Mouse (Mus musculus): ENCODE data around the gene Zdhhc1. TPM values are rescaled to one million over a fixed set of nuclear protein-coding genes. Genes with fewer than 3 reads are reported as not detected.

The Zdhhc1 gene
- polyA plus RNA-seq, 1 experiment from 2014 or later = 18.5 TPM

GRCm38 (mm10) chr8:105483212-105484029, 13.3 kb downstream of the Zdhhc1 start:
- Histone ChIP-seq H3K9me3 (no peaks in the 10 kb centered on the region), H3K27me3 (ENCODE audit: poor library complexity, severe bottlenecking) (no peaks in the 10 kb centered on the region; the same call in 1 of the 2 replicates), H3K4me1 (peaks cover 38% of the 10 kb centered on the region), H3K27ac (peak overlapping the region; percentile 72; the same call in 1 of the 2 replicates), H3K36me3 (replicated peaks) (peaks cover 4% of the 10 kb centered on the region; the same call in 1 of the 2 replicates), H3K4me3 (peak overlapping the region; percentile 13; the same call in 1 of the 2 replicates)
- 29% methylated on average over 14 of the region's 14 CpGs for WGBS
- peak; percentile 53 for DNase-seq (ENCODE audit: extremely low spot score, low spot score)

GRCm38 (mm10) chr8:105482123-105482522, 14.6 kb downstream of the Zdhhc1 start:
- peaks cover 8% of the 10 kb centered on the region; the same call in 1 of the 2 replicates for H3K27me3 ChIP-seq (ENCODE audit: poor library complexity, severe bottlenecking)
- no peak for DNase-seq (ENCODE audit: extremely low spot score, low spot score)
- H3K36me3 ChIP-seq (replicated peaks) = peaks cover 4% of the 10 kb centered on the region; the same call in 1 of the 2 replicates
- H3K4me1 ChIP-seq = peaks cover 39% of the 10 kb centered on the region
- H3K9me3 ChIP-seq = no peaks in the 10 kb centered on the region
- WGBS = 86% methylated on average over 8 of the region's 8 CpGs
- H3K27ac ChIP-seq = 0 out of 2 replicates have a peak overlapping the region, but pooled peaks have one; percentile 4
- no peak overlapping the region for H3K4me3 ChIP-seq

DNA sequence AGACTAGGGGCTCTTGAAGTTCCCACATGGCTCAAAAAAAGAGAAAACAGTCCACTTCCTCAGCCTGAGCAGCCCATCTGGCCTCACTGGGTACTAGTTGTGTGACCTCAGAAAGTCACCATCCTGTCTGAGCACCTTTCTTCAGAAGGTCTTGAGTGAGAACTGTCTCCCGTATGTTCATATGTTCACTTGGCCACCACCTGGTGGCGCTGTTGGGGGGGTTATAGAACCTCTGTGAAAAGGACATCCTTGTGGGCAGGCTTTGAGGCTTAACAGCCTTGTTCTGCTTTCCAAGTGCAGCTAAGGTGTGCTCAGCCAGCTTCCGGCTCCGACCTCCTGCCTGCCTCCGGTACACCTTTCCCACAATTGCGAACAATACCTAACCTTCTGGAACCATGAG, 15.2 kb downstream of the Zdhhc1 start:
- Histone ChIP-seq H3K27ac (0 out of 2 replicates have a peak overlapping the region, but pooled peaks have one; percentile 56), H3K36me3 (replicated peaks) (peaks cover 4% of the 10 kb centered on the region; the same call in 1 of the 2 replicates), H3K4me3 (no peak overlapping the region), H3K27me3 (ENCODE audit: poor library complexity, severe bottlenecking) (peaks cover 15% of the 10 kb centered on the region), H3K9me3 (no peaks in the 10 kb centered on the region), H3K4me1 (peaks cover 45% of the 10 kb centered on the region)
- WGBS = 69% methylated on average over 6 of the region's 6 CpGs
- no peak for DNase-seq (ENCODE audit: extremely low spot score, low spot score)

DNA sequence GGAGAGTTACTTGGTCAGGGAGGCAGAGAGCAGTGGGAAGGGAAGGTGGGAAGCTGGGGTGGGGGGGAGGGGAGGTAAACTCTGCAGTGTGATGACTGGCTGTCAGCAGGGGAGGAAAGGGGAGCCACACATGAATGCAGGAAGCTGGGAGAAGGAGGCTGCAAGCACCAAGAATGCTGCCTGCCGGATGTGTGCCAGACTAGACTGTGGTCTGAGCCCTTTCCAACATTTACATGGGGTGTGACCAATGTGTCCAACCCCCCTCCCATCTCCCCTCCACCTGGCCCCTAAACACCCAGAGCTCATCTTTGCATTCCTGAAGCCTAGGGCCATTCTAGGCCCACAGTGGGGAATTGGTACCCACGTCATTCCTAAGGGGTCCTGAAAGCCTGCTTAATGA, 15.7 kb downstream of the Zdhhc1 start:
- H3K27ac ChIP-seq = peak overlapping the region; percentile 56; the same call in 1 of the 2 replicates
- peaks cover 4% of the 10 kb centered on the region; the same call in 1 of the 2 replicates for H3K36me3 ChIP-seq (replicated peaks)
- no peak for DNase-seq (ENCODE audit: extremely low spot score, low spot score)
- H3K9me3 ChIP-seq = no peaks in the 10 kb centered on the region
- 46% methylated on average over 2 of the region's 2 CpGs for WGBS
- peaks cover 19% of the 10 kb centered on the region for H3K27me3 ChIP-seq (ENCODE audit: poor library complexity, severe bottlenecking)
- no peak overlapping the region for H3K4me3 ChIP-seq
- peaks cover 48% of the 10 kb centered on the region for H3K4me1 ChIP-seq

DNA sequence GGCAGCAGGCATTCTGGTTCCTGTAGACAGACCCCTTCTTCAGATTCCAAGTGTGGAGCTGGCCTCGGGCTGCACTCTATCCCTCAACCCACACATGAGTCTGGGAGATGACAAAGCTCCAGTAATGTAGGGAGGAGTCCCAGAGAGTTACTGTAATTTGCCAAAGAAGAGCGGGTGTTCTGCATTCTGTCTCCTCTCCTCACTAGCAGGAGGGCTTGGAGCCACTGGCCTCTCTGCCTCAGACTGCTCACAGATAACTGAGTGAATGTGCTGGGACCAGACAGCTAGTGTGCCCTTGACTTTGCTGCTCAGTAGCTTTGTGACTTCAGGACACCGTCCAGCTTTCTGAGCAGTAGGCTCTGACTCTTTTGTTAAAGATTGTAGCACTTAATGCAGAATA, 18.9 kb downstream of the Zdhhc1 start:
- 83% methylated on average over 3 of the region's 3 CpGs for WGBS
- no peak overlapping the region for H3K27ac ChIP-seq
- peaks cover 9% of the 10 kb centered on the region for H3K36me3 ChIP-seq (replicated peaks)
- H3K4me1 ChIP-seq = peaks cover 57% of the 10 kb centered on the region
- no peak for DNase-seq (ENCODE audit: extremely low spot score, low spot score)
- peaks cover 51% of the 10 kb centered on the region for H3K27me3 ChIP-seq (ENCODE audit: poor library complexity, severe bottlenecking)
- no peak overlapping the region for H3K4me3 ChIP-seq
- no peaks in the 10 kb centered on the region for H3K9me3 ChIP-seq

DNA sequence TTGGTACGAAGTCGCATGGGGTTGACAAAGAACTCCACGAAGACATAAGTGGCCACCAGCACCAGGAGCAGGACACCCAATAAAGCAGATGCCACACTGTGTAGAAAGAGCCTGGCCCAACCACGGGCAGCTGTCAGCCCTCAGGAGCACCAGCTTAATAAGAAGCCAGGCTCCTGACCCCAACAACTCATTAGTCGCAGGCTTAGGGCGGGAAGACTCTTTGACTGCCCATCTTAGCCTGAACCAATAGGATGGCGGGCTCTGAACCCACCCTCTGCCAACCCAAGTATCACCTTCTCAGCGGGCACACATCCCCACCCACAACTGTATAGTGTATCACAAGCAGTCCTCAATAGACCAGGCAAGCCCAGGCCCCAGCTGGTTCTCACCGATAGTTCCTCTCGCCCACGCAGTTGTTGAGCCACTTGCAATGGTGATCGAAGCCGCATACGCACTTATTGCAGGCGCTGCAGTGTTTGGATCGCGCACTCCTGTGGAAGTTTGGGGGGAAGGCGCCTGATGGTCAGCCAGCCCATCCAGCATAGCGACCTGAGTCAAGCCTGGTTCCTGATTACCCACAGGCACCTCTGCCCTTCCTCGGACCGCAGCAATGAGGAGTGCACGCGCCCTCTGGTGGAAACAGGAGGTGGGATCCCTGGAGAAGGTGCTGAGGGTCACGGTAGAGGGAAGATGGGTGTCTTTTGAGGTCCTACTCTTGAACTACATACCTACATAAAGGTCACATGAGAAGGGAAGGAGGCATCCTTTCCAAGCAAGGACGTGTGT, 19.9 kb downstream of the Zdhhc1 start:
- 42% methylated on average over 25 of the region's 25 CpGs for WGBS
- Histone ChIP-seq H3K36me3 (replicated peaks) (peaks cover 9% of the 10 kb centered on the region), H3K4me3 (no peak overlapping the region), H3K4me1 (peaks cover 67% of the 10 kb centered on the region), H3K27ac (no peak overlapping the region), H3K9me3 (no peaks in the 10 kb centered on the region), H3K27me3 (ENCODE audit: poor library complexity, severe bottlenecking) (peaks cover 61% of the 10 kb centered on the region)
- peak; percentile 66 for DNase-seq (ENCODE audit: extremely low spot score, low spot score)

- Histone ChIP-seq H3K27me3 (ENCODE audit: poor library complexity, severe bottlenecking) (peaks cover 67% of the 10 kb centered on the region), H3K4me1 (peaks cover 68% of the 10 kb centered on the region)
- WGBS = 90% methylated on average over 7 of the region's 7 CpGs
These were observed 20.5 kb downstream of the Zdhhc1 start for GRCm38 (mm10) chr8:105476161-105476560.

DNA sequence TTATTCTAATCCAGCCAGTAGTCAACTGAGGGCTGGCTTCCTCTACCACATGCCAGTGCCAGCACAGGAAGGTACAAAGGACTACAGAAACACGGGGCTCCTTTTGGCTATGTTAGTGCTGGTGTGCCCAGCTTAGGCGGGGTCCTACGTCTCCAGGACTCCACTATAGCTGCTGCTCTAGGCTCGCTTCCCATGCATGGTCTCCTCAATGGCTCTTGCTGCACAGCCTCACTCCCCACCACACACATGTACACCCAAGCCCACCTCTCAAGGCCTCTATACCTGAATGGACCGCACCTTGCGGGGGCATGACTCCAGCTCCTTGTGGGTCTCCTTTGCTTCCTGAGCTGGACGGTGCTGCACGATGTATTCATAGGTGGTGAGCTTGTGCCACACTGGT, 21.0 kb downstream of the Zdhhc1 start:
- DNase-seq (ENCODE audit: extremely low spot score, low spot score) = no peak
- Histone ChIP-seq H3K27ac (0 out of 2 replicates have a peak overlapping the region, but pooled peaks have one; percentile 0), H3K4me3 (no peak overlapping the region), H3K36me3 (replicated peaks) (peaks cover 9% of the 10 kb centered on the region), H3K4me1 (peaks cover 68% of the 10 kb centered on the region), H3K27me3 (ENCODE audit: poor library complexity, severe bottlenecking) (peaks cover 68% of the 10 kb centered on the region), H3K9me3 (no peaks in the 10 kb centered on the region)
- 95% methylated on average over 8 of the region's 8 CpGs for WGBS

More at GRCm38 (mm10) chr8:105476161-105476560, 20.5 kb downstream of the Zdhhc1 start:
- Histone ChIP-seq H3K27ac (0 out of 2 replicates have a peak overlapping the region, but pooled peaks have one; percentile 0), H3K36me3 (replicated peaks) (peaks cover 9% of the 10 kb centered on the region), H3K9me3 (no peaks in the 10 kb centered on the region), H3K4me3 (no peak overlapping the region)
- no peak for DNase-seq (ENCODE audit: extremely low spot score, low spot score)

DNA sequence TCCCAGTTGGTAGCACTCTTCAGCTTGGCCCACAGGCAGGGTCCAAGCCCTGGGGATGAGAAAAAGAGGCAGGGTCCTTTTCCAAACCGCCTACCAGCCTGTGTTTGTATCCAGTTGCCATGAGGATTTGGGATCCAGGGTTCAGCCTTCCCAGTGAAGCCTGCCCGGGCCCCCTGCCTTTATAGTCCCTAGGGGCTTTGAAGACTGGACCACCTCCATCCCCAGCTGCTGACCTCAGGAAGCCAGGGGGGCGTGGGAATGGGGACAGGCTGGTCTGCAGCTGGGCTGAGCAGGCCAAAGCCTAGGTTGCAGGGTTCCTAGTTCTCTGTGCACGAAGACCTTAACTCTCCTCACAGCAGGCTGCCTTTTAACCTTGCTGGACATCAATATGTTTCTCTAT, 21.4 kb downstream of the Zdhhc1 start:
- H3K9me3 ChIP-seq = no peaks in the 10 kb centered on the region
- no peak for DNase-seq (ENCODE audit: extremely low spot score, low spot score)
- H3K36me3 ChIP-seq (replicated peaks) = peaks cover 9% of the 10 kb centered on the region
- H3K27me3 ChIP-seq (ENCODE audit: poor library complexity, severe bottlenecking) = peaks cover 73% of the 10 kb centered on the region
- WGBS = 47% methylated on average over 4 of the region's 4 CpGs
- H3K4me3 ChIP-seq = no peak overlapping the region
- peaks cover 68% of the 10 kb centered on the region for H3K4me1 ChIP-seq
- H3K27ac ChIP-seq = peak overlapping the region; percentile 64; the same call in 1 of the 2 replicates

GRCm38 (mm10) chr8:105474680-105475079, 22.0 kb downstream of the Zdhhc1 start:
- no peak for DNase-seq (ENCODE audit: extremely low spot score, low spot score)
- Histone ChIP-seq H3K27ac (peak overlapping the region; percentile 64; the same call in 1 of the 2 replicates), H3K4me1 (peaks cover 73% of the 10 kb centered on the region), H3K9me3 (no peaks in the 10 kb centered on the region), H3K4me3 (peak overlapping the region; percentile 13; the same call in 1 of the 2 replicates), H3K27me3 (ENCODE audit: poor library complexity, severe bottlenecking) (peaks cover 78% of the 10 kb centered on the region), H3K36me3 (replicated peaks) (peaks cover 9% of the 10 kb centered on the region)
- WGBS = 48% methylated on average over 5 of the region's 5 CpGs

- Histone ChIP-seq H3K4me1 (peaks cover 80% of the 10 kb centered on the region), H3K27ac (peak overlapping the region; percentile 64; the same call in 1 of the 2 replicates), H3K36me3 (replicated peaks) (peaks cover 9% of the 10 kb centered on the region), H3K4me3 (peak overlapping the region; percentile 13; the same call in 1 of the 2 replicates), H3K9me3 (no peaks in the 10 kb centered on the region), H3K27me3 (ENCODE audit: poor library complexity, severe bottlenecking) (peaks cover 78% of the 10 kb centered on the region)
- 27% methylated on average over 17 of the region's 17 CpGs for WGBS
- peak; percentile 42 for DNase-seq (ENCODE audit: extremely low spot score, low spot score)
These were observed 22.7 kb downstream of the Zdhhc1 start for GRCm38 (mm10) chr8:105473816-105474606.

DNA sequence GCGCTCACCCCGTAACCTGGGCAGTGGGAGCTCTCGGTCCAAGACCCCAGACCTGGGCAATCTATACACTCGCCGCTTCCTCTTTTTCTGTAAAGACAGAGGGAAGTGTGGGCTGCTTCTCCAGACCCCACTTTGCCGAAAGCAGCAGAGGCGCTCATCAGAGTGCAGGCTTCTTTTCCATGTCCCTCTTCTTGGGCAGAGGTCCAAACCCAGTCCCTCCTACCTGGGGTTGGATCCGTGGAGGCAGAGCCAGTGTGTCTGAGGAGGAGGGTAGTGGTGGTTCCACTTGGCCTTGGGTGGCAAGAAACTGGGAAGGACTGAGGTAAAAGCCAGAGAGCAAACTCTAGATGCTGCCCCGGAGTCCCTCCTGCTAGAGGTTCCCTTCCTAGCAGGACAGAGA, 23.7 kb downstream of the Zdhhc1 start:
- no peaks in the 10 kb centered on the region for H3K9me3 ChIP-seq
- H3K27me3 ChIP-seq (ENCODE audit: poor library complexity, severe bottlenecking) = peaks cover 76% of the 10 kb centered on the region
- DNase-seq (ENCODE audit: extremely low spot score, low spot score) = no peak
- H3K4me1 ChIP-seq = peaks cover 88% of the 10 kb centered on the region
- peaks cover 5% of the 10 kb centered on the region for H3K36me3 ChIP-seq (replicated peaks)
- peak overlapping the region; percentile 18; the same call in 1 of the 2 replicates for H3K4me3 ChIP-seq
- 31% methylated on average over 9 of the region's 9 CpGs for WGBS
- peak overlapping the region; percentile 49; the same call in 1 of the 2 replicates for H3K27ac ChIP-seq

All from forebrain, embryonic 10.5 days (tissue).